Mouse (Mus musculus) thymus, adult 2 months (tissue): ENCODE results near the gene Rap1gap2. TPM values are rescaled to one million over a fixed set of nuclear protein-coding genes. Genes with fewer than 3 reads are reported as not detected.

Source experiments
- DNase-seq: peaks from one replicate; pipeline ENCODE4 v3.0.0; 2021
- H3K27ac ChIP-seq: fragments of 200-500 bp; 2 replicates; pipeline ENCODE4 v1.5.1; 2012; ENCODE audit warnings: low read length, control low read depth; ENCODE audit not compliant: control insufficient read depth, insufficient read depth
- H3K27me3 ChIP-seq: fragments of 200-500 bp; 2 replicates; pipeline ENCODE4 v1.6.1; 2012; ENCODE audit warnings: mild to moderate bottlenecking, low read length, moderate library complexity, mixed read lengths; ENCODE audit not compliant: control insufficient read depth, insufficient read depth
- H3K36me3 ChIP-seq: fragments of 200-500 bp; 2 replicates; pipeline ENCODE4 v1.6.1; 2012; ENCODE audit warnings: mild to moderate bottlenecking, low read length, moderate library complexity; ENCODE audit not compliant: control insufficient read depth, insufficient read depth
- H3K4me1 ChIP-seq: fragments of 200-500 bp; replicated peaks from 2 replicates; pipeline ENCODE4 v1.6.1; 2012; ENCODE audit warnings: low read length; ENCODE audit not compliant: control insufficient read depth, insufficient read depth
- H3K4me3 ChIP-seq: fragments of 200-500 bp; 2 replicates; pipeline ENCODE4 v1.5.1; 2012; ENCODE audit warnings: mild to moderate bottlenecking, low read length, control low read depth, moderate library complexity; ENCODE audit not compliant: control insufficient read depth, insufficient read depth
- CTCF ChIP-seq: fragments of 200-500 bp; IDR thresholded peaks from 2 replicates; pipeline ENCODE4 v1.5.1; 2012; ENCODE audit warnings: mild to moderate bottlenecking, control low read depth, low read length, moderate library complexity, borderline replicate concordance; ENCODE audit not compliant: control insufficient read depth, poor library complexity, insufficient read depth; ENCODE audit errors: extremely low read depth
- POLR2A ChIP-seq: fragments of 200-500 bp; IDR thresholded peaks from 2 replicates; pipeline ENCODE4 v1.6.1; 2012; ENCODE audit warnings: mild to moderate bottlenecking, low read length, control low read depth, moderate library complexity; ENCODE audit not compliant: control insufficient read depth, poor library complexity, insufficient read depth; ENCODE audit errors: extremely low read depth
- WGBS: fragments of 180-500 bp; shearing (Covaris S2); methylation state at CpG from one replicate; pipeline ENCODE4 v1.1.7; 2018; 5-methylcytosine and 5-hydroxymethylcytosine counted together
- polyA plus RNA-seq: library from polyadenylated mRNA; depleted of rRNA; stranded (reverse); fragments of >200 nt; gene quantifications from 2 replicates; pipeline ENCODE4 v1.2.3, GENCODE M21; 2012

Gene Rap1gap2
- polyA plus RNA-seq, 1 experiment, result 7.0 TPM

- Histone ChIP-seq H3K27me3 (no peaks in the 10 kb centered on the region), H3K27ac (peak overlapping the region; percentile 58), H3K4me1 (peaks cover 15% of the 10 kb centered on the region), H3K36me3 (no peaks in the 10 kb centered on the region), H3K4me3 (peak overlapping the region; percentile 26)
- DNase-seq, result peak; percentile 80
- TF ChIP-seq POLR2A (no peak), CTCF (no peak)
- under 1% methylated on average over 16 of the region's 16 CpGs for WGBS
These were observed 63.6 kb downstream of the Rap1gap2 start for GRCm38 (mm10) chr11:74546933-74547694.

- Histone ChIP-seq H3K4me3 (no peak overlapping the region), H3K27me3 (no peaks in the 10 kb centered on the region), H3K36me3 (no peaks in the 10 kb centered on the region), H3K4me1 (peaks cover 15% of the 10 kb centered on the region), H3K27ac (no peak overlapping the region)
- TF ChIP-seq POLR2A, result no peak
- no peak for TF ChIP-seq CTCF
- 31% methylated on average over 4 of the region's 4 CpGs for WGBS
- peak; percentile 64 for DNase-seq
These were observed 64.5 kb downstream of the Rap1gap2 start for GRCm38 (mm10) chr11:74546165-74546564.

GRCm38 (mm10) chr11:74545560-74545959 is 65.2 kb downstream of the Rap1gap2 start:
- Histone ChIP-seq H3K27me3 (no peaks in the 10 kb centered on the region), H3K4me1 (peaks cover 15% of the 10 kb centered on the region), H3K4me3 (no peak overlapping the region), H3K36me3 (no peaks in the 10 kb centered on the region), H3K27ac (no peak overlapping the region)
- no peak for DNase-seq
- WGBS, result 87% methylated on average over 2 of the region's 2 CpGs
- TF ChIP-seq POLR2A (no peak), CTCF (no peak)

- DNase-seq, result no peak
- Histone ChIP-seq H3K36me3 (no peaks in the 10 kb centered on the region), H3K4me3 (no peak overlapping the region), H3K4me1 (peaks cover 9% of the 10 kb centered on the region), H3K27ac (no peak overlapping the region), H3K27me3 (no peaks in the 10 kb centered on the region)
- no peak for TF ChIP-seq CTCF
- no peak for TF ChIP-seq POLR2A
- 83% methylated on average over 4 of the region's 4 CpGs for WGBS
These were observed 73.4 kb downstream of the Rap1gap2 start for GRCm38 (mm10) chr11:74537352-74537751.

GRCm38 (mm10) chr11:74536140-74536842 is 74.4 kb downstream of the Rap1gap2 start:
- H3K4me3 ChIP-seq, result no peak overlapping the region
- 87% methylated on average over 14 of the region's 14 CpGs for WGBS
- no peaks in the 10 kb centered on the region for H3K27me3 ChIP-seq
- peaks cover 15% of the 10 kb centered on the region for H3K4me1 ChIP-seq
- no peak for TF ChIP-seq POLR2A
- TF ChIP-seq CTCF, result no peak
- DNase-seq, result no peak
- H3K36me3 ChIP-seq, result no peaks in the 10 kb centered on the region
- H3K27ac ChIP-seq, result no peak overlapping the region

- peaks cover 19% of the 10 kb centered on the region for H3K4me1 ChIP-seq
- no peaks in the 10 kb centered on the region for H3K36me3 ChIP-seq
- H3K27me3 ChIP-seq, result no peaks in the 10 kb centered on the region
- H3K4me3 ChIP-seq, result no peak overlapping the region
- no peak for TF ChIP-seq POLR2A
- TF ChIP-seq CTCF, result no peak
- WGBS, result 93% methylated on average over 7 of the region's 7 CpGs
- no peak overlapping the region for H3K27ac ChIP-seq
- no peak for DNase-seq
These were observed 76.3 kb downstream of the Rap1gap2 start for GRCm38 (mm10) chr11:74534380-74534779.
